Mouse (Mus musculus) cerebellum, adult 2 months (tissue): ENCODE measurements at regions not wholly inside any gene's neighbourhood (a gene's known extent, or its start where the extent isn't known, plus 50 kb on each side); places are given as distances from the start of the nearest gene placed in this dataset.

ENCODE experiments used
- CTCF ChIP-seq: fragments of 200-500 bp; IDR thresholded peaks from 2 replicates; pipeline ENCODE4 v1.5.1; 2011; ENCODE audit warnings: low read depth, mild to moderate bottlenecking, control low read depth, low read length, moderate library complexity, borderline replicate concordance; ENCODE audit not compliant: insufficient read depth
- POLR2A ChIP-seq: fragments of 200-500 bp; IDR thresholded peaks from 2 replicates; pipeline ENCODE4 v1.6.1; 2011; ENCODE audit warnings: low read length, control low read depth, borderline replicate concordance; ENCODE audit not compliant: insufficient read depth

DNA sequence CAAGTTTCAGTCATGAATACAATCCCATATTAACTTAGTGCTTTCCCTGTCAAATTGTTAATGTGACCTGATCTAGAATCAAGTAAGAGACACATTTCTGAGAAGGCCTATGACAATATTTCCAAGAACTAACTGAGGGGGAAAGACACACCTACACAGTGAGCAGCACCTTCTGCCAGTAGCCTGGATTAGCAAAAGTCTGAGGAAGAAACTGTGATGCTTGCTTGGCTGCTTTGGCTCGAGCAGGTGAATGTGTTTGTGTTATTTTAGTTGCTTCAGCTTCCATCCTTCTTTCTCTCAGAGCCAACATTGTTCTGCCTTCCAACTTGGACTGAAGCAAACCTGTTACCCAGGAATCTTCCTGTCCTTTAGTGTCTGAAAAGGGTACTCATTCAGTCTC lies 1347.7 kb downstream of the Stim2 start:
- no peak for TF ChIP-seq POLR2A
- no peak for TF ChIP-seq CTCF
